Mouse (Mus musculus) kidney, postnatal 25 days (tissue): ENCODE measurements around the gene Arl6ip5.

Experiments used
- DNase-seq, 2 experiments: peaks; one replicate each; pipeline ENCODE4 v3.0.0; 2021; ENCODE audit warnings: mixed read lengths in 2 of 2

Arl6ip5 gene

GRCm38 (mm10) chr6:97273777-97274176 lies 63.3 kb downstream of the Arl6ip5 start:
- DNase-seq, result no peak

- no peak for DNase-seq
These were observed 65.3 kb downstream of the Arl6ip5 start for GRCm38 (mm10) chr6:97275760-97276159.

- peak; percentile 31 to 63 for DNase-seq
These were observed 65.9 kb downstream of the Arl6ip5 start for GRCm38 (mm10) chr6:97276366-97276765.

- DNase-seq, result no peak
These were observed 66.5 kb downstream of the Arl6ip5 start for GRCm38 (mm10) chr6:97276890-97277497.

GRCm38 (mm10) chr6:97278014-97278787 lies 67.7 kb downstream of the Arl6ip5 start:
- DNase-seq, result peak; percentile 83 to 89

- peak; percentile 60 to 72 for DNase-seq
These were observed 68.4 kb downstream of the Arl6ip5 start for GRCm38 (mm10) chr6:97278878-97279277.
